Mouse (Mus musculus): ENCODE results near the gene Slc4a1ap.

DNA sequence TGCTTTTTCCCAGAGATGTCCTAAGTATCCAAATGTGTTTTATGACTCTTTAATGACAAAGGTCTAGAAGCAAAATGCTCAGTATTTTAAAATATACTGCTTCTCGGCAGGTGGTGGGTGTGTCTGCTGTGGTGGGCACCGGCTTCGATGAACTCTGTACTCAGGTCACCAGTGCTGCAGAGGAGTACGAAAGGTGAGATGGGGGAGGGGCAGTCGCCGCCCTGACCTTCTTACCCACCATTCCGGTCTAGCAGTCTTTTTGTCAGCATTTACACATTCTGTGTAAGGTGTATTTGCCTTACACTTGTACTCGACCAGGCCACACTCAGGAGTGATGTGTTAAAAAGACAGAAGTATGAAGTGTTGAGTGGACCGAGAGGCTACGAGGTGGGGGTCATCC is 22.0 kb upstream of the Slc4a1ap start:
- no peak for TF ChIP-seq GATA1 (IDR thresholded peaks at IDR 0.05; ENCODE audit: low read length)
- no peak for TF ChIP-seq TAL1 (IDR thresholded peaks at IDR 0.05; ENCODE audit: low read length)
